Mouse (Mus musculus) embryo, embryonic 11.5 days (tissue): Measurements from ENCODE around the gene Slc12a6.
A peak's percentile ranks its signal among the peaks of the same experiment; 100 is the strongest.

ENCODE experiments used
- DNase-seq: peaks from one replicate; pipeline ENCODE4 v3.0.0-alpha.2; 2012; ENCODE audit warnings: low read depth, low spot score

Slc12a6 gene

DNA sequence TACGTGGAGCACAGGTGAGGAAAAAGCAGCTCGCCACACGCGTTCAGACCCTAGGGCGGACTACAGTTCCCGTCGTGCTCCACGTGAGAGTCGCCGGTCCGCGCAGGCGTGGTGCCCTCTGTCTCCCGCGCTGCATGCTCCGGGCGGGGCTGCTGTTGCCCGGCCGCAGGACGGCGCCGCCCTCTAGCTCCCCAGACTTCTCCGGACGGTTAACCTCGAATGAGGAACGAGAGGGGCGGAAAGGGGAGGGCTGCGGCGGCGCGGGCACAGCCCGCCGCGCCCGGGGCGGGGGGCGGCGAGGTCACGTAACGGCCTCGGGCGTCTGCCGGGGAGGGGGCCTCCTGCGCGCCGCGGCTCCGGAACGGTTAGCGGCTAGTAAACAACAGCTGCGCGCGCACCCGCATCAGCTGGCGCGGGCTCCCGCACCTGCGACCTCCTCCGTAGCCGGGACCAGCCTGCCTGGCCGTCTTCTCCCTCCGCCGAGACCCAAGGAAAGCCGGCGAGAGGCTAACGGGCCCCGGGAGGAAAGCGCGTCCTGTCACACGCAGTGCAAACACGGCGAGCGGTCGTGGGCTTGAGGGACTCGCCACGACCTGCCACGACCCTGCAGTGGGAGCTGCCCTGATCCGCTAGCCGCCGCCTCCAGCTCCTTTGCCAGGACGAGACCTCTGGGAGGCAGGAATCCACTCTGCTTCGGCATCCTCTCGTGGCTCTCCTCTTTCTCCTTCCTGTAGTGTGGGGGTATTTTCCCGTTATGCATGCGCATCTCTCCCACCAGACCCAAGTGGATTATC lies at the start of gene Slc12a6:
Slc12a6 (plus strand) TSS at position 378 of the 794 bp plus-strand sequence.
- DNase-seq, result peak; percentile 85

DNA sequence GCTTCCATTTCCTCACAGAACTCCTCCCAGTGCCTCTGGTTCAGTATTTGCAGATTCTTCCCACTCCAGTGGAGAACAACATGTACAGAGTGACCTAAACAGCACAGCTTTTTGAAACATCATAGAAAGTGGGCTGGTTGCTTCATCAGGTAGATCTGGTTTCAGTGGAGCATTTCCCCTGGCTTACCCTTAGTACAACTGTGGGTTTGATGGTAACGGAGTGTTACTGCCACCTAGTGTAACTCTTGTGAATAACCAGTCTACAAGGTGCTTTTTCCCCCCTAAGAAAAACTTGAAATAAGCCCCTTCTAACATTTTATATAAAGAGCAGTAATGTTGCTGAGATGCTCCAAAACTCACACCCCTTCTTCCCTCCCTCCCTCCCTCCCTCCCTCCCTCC lies 49.6 kb upstream of the Slc12a6 start:
- peak; percentile 16 for DNase-seq

DNA sequence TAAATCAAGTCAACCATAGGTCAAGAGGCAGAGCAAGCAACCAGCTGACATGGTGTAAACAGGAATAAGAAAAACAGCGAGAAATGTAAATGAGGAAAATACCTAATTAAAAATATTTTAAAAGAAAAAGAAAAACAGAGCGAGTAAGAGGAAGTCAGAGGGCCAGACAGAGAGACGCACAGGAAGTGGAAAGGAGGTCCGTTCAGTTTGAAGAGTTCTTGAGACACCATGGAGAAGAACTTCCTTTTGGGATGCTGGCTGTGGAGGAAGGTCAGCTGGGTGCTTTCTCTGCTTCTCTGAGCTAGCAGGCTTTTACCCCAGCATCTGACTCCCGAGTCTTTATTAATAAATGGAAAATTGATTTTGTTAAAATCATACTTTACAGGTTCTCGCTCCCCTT lies 48.0 kb upstream of the Slc12a6 start:
- DNase-seq, result no peak

DNA sequence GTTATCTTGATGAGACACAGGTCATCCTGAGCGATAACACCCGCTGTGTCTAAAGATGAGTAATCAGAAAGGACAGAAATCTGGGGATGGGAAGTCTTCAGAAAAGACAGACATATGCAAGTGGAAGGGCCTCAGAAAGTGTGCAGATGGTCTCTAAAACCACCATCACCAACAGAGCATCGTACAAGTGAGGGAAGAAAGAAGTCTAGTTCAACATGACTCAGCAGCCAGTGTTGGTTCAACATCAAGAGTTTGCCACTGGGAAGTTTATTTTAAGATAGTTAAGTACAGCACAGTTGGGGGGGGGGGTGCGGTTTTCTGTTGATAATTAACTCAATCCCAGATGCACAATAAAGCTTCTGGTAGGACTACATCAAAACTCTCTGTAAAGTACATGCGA lies 44.7 kb upstream of the Slc12a6 start:
- DNase-seq, result no peak

DNA sequence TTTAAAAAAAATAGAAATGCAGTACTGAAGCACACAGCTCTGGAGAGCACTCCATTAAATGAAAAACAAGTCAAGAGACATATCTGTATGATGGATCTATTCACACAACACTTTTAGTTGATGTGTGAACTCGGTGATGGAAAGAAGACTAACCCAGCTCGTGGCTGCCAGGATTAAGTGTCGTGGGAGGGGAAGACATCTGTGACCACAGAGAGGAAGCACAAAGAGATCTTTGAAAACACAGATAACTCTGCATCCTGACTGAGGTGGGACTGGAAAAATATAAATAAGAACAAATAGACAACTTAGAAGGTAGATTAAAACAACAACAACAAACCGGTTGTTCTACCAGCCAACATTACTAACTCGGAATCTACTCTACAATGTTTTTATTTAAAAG lies 43.0 kb upstream of the Slc12a6 start:
- DNase-seq, result no peak

DNA sequence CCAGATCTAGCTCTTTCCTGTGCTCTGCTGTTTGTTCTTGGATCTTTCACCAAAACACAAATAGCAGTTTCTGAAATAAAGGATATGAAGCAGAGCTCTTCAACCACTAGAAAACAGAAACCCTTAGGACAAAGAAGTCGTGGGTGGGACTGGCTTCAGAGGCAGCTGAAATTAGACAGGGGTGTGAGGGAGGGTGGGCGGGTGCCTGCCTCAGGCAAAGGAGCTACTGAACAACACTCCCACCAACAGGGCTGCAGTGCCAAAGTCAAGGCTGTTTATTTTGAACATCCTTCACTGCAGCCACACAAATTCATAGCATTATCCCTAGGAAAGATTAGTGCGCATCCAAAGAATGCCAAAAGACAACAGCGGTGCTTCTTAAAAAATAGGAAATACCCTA lies 41.3 kb upstream of the Slc12a6 start:
- no peak for DNase-seq

DNA sequence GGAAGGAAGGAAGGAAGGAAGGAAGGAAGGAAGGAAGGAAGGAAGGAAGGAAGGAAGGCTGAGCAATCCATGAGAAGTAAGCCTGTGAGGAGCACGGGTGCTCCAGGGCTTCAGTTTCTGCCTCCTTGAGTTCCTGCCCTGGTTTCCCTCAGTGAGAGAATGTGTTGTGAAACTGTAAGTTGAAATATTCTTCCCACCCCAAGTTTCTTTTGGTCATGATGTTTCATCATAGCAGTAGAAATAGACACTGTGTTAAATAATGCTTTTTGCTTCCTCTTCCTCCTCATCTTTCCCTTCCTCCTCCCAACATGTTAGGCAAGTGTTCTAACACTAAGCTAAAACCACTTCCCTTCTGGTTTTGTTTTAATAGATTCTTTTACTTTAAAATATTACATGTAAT lies 33.0 kb upstream of the Slc12a6 start:
- DNase-seq, result no peak

DNA sequence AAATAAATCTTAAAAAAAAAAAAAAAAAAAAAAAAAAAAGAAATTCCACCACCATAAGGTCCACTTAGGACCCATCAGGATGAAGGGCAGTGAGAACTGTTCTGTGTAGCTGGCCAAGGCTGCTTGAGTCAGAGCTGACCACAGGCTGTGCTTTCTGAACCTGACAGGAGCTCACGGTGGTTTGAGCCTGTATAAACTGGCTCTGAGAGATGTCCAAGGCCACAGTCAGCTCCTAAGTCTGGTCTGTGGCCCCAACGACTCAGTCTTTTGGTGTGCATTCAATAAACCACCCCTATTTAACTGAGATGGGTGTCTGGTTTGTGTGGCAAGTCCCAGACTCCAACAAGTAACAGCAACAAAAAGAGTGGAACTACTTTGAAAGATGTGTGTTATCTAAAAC lies 29.0 kb upstream of the Slc12a6 start:
- no peak for DNase-seq

DNA sequence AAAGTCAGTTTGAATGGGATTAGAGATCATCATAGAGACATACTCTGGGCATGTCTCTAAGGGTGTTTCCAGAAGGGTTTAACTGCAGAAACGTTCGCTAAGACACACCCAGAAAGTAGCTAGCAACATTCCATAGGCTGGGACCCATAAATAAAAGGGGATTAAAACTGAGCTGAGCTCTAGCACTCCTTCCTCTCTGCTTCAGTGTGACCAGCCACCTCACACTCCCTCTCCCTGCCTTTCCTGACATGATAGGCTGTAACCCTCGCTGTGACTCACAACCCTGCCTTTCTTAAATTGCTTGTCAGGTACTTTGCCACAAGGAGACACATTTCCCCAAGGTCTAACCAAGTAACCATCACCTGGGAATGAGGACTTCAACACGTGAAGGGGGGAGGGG lies 27.6 kb upstream of the Slc12a6 start:
- no peak for DNase-seq

DNA sequence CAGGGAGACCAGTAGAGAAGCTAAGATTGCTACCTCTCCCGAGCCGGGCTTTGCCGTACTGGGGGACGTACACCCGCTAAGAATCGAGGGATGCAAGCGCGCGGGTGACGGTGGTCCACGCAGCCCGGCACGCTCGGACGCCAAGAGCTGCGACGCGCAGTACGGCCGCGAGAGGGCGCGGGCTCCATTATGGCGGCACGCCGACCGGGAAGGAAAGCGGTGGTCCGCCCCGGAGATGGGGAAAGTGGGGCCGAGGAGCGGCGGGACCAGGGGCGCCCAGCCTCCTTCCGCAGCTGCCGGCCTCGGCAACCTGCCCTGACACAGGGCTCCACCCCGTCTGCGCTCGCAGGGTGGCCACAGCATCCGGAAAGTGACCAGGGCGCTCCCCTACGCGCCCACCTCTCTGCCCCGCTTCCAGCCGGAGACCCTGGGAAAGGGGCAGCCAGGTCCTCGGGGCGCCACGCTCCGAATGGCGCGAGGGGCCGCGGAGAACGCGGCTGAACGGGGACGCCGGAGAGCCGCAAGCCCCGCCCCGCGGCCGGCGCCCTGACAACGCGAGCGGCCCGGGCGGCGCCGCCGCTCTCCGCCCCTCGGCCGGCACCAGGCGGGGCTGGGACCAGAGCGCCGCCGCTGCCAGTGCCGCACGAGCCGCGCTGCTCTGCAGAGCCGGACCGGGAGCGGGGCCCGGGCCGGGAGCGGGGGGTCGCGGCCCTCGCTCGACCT lies 26.3 kb upstream of the Slc12a6 start, which contains the start of gene Lpcat4:
Lpcat4 (plus strand) TSS at position 257 of the 723 bp plus-strand sequence.
- peak; percentile 85 for DNase-seq

DNA sequence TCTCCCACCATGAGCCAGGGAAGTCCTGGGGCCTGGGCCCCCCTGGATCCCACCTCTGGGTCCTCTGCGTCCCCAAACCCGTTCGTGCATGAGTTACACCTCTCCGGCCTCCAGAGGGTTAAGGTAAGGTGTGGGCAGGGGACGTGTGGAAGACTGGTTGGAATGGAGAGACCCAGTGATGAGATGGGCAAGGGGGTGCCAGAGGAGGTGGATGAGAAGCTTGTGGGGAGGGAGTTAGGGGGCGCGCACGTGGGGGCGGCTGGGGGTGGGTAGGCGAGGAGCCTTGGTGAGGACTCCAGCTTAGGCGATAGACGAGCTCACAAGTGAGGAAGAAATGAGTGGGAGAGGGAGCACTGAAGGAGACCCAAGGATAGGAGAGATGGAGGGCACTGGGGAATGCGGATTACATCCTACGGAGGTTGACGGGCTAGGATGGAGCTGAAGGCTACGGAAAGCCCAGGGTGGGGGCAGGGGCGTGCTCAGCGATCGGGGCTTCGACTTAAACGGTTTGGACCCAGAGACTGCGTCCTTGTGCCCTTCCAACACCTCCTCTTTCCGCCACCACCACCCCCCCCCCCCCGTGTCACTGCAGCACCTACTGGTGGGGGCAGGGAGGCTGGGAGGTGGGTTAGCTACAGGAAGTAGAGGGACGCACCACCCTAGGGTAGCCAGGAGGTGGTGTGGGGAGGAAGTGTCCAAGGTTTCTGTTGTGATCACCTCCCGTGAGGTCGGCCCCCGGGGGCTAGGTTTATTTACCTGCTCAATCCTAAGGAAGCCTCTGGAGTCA lies 25.5 kb upstream of the Slc12a6 start:
- DNase-seq, result no peak

DNA sequence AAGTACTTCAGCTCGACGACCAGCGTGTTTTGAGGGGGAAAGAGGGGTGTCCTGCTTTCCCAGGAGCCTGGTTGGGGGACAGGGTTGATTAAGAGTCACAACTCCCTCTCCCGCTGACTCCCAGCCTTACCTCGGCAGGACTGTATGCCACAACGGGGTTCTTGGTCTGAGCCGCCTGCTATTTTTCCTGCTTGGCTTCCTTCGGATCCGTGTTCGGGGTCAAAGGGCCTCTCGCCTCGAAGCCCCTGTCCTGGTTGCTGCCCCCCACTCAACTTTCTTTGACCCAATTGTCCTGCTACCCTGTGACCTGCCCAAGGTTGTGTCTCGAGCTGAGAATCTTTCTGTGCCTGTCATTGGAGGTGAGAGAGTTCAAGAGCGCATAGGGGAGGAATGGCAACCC lies 23.8 kb upstream of the Slc12a6 start:
- DNase-seq, result no peak

DNA sequence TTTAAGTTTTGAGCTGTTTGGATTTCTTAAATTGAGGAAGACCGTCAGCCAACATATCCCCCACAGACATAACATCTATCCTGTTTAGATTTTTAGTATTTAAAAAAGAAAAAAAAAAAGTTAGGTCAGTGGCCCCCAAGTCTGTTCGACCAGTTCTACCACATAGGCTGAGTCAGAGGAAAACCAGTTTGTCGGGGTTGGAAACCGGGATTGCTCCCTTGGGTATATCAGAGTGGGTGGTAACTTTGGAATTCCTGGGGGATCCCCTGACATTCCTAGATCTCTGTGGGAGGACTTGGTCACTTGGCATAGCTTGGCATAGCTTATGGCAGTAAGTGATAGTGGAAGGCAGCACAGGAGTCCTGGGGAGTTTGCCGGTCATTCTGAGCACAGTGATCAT lies 20.3 kb upstream of the Slc12a6 start:
- DNase-seq, result no peak

DNA sequence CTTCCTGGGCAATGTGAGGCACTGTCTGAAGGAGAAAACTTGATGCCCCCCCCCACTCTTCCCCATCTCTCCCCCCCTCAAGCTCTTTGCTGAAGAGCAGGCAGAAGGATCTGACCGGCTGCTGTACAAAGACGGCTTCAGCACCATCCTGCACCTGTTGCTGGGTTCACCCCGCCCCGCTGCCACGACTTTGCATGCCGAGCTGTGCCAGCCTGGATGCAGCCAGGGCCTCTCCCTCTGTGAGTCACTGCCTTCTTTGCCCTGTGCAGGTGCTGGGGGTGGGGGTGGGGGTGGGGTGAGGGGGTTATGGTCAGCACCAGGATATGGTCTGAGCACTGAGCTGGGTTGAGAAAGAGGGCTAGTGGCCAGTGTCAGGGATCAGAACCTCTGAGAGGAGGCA lies 19.4 kb upstream of the Slc12a6 start:
- no peak for DNase-seq

DNA sequence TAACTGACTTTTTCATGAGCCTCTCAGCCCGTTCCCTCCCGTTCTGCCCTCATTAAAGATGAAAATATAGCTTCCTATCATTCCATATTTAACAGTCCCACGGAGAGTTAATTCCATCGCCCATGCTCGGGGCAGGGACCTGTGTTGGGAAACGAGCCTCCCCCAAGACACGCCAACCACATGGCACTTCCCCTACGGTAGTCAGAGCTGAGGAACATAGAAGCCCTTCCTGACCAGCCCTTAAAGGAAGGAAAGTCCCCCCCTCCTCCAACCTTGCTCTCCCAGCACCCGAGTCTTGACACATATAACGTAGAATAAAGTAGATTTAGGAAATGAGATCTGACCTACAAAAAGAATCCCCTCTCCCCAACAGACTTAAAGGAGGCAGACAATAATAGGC lies 18.3 kb upstream of the Slc12a6 start:
- no peak for DNase-seq

DNA sequence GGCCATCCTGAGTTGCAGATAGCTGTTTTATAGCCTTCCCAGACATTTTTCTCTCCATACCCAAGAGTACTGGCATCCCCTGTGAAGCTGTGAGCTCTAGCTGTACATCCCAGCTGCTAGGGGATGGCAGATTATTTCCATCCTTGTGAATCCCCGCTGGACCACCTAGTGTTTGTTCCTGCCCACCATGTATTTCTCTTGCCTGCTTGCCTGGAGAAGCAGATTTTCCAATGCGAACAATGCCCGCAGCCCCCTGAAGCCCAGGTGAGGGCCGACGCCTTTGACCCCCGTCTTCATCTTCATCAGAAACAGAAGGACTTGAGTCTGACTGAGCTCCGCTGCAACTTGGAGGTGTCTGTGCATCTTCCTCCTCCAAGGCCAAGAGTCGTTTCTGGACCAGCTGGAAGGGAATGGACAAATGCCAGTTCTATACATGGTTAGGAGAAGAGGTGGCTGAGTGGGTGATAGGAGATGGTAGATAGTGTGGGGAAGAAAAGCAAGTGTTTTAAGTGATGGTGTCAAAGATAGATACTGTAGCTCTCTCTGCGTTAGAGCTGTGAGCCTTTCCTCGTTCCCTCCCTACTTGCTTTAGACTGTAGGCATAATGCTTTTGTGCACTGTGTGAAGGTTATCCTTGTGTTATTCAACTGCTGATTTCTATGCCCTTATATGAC lies 15.7 kb upstream of the Slc12a6 start:
- no peak for DNase-seq

DNA sequence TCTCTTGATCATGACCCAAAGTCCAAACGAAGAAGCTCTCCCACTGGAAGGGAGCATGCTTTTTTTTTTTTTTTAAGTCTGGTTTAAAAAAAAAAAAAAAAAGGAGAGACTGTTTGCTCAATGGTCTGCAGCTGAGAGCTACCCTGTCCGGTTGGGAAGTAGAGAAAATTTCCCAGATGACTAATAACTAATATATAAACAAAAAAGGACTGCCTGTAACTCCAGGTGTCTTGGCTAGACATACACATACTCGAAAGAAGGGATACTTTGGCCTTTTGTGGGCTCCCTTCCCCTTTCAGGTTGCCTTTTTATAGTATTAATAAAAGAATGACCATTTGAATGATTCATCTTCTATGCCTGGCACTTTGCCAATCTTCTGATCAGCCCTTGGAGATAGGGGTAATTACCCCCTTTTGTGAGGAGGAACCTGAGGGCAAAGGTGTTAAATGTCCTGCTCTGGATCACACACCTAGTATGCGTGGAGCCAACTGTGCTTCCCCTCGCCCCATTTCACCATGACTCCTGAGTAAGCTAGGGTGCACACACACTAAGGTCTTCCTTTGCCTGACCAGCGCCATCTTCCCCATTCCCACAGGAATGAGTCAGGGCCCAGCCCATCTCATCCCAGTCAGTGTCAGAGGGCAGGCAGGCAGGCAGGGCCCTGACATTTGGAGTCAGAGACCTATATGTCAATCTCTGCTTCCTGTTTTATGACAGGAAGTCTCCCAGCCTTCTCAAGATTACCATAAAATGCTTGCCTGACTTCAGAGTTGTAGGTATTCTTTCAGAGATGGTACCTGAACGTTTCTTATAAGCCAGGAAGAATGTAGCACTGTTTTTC lies 10.7 kb upstream of the Slc12a6 start:
- no peak for DNase-seq

DNA sequence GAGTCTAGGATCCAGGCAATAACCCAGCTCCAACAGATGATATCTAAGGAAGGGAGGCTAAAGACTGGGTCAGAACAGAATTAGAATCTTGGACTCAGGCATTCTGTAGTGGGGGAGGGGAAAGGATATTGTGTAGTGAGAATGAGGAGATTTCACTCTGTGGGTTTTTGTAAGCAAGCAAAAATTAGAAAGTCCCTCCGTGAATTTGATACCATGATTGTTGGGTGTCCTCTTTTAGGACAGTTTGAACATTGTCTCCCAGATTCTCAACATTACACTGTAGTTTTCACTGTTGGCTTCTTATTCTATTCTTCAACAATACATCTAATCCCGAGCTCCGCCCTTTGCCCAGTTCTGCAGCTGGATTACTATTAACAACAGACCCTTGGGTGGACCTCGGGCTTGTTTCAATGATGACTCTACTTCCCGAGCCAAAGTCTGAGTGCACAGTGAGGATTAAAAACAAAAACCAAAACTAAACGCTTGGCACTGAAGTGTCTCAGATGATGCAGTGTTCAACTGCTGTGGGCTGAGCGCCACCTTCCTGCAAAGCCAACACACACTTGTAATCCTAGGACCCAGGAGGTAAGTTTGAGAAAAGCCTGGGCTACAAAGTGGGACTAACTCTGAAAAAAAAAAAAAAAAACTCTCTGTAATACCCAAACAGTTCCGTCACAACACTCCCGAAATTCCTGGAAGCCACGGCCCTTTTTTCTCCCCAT lies 6.2 kb upstream of the Slc12a6 start, which contains the start of gene Nutm1:
Nutm1 (minus strand) TSS at position 51 of the 722 bp plus-strand sequence.
- no peak for DNase-seq

DNA sequence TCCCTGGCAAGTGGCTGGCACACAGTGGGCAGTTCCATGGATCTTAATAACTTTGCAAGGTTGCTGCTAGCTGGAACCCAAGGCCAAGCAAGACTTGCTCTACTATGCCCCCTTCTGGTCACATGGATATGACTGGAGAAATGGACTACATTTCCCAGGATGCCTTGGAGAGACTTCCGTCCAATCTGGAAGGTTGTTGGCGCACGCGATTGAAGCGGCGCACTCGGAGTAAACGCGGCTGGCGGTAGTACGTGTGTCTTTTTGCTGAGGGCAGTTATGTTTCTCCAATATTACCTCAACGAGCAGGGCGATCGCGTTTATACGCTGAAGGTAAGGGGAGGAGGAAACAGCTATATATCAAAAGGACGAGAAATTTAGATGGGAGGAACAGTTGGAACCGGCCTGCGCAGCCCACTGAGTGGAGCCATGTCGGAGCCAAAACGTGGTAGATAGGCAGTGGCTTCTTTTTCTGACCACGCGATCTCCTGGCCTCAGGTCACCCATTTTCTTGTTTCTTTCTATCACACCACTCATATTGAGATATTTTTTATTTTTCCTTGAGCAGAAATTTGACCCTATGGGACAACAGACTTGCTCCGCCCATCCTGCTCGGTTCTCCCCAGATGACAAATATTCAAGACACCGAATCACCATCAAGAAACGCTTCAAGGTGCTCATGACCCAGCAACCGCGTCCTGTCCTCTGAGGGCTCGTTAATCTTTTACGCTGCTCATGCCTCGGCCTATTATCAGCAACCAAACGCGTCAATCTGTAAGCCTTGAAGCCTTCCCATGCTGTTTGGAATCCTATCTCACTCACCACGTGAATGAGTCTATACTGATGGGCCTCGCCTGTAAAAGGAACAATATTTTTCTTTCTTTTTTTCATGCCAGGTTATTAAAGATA lies 3.6 kb upstream of the Slc12a6 start, which contains the start of gene Nop10:
Nop10 (plus strand) TSS at position 179 of the 906 bp plus-strand sequence.
- DNase-seq, result peak; percentile 86
